Mouse (Mus musculus) midbrain, postnatal 0 days (tissue): ENCODE data around the gene Cnot1. TPM values are rescaled to one million over a fixed set of nuclear protein-coding genes. Genes with fewer than 3 reads are reported as not detected.
A peak's percentile ranks its signal among the peaks of the same experiment; 100 is the strongest.

ENCODE experiments used
- ATAC-seq: fragments of 200-750 bp; cut with Nextera tagmentation; 2 replicates; pipeline ENCODE4 v1.8.0; 2017; ENCODE audit warnings: moderate number of reproducible peaks, mild to moderate bottlenecking, moderate TSS enrichment, moderate library complexity; ENCODE audit not compliant: low FRiP score
- DNase-seq: peaks from one replicate; pipeline ENCODE4 v3.0.0-alpha.2; 2015; ENCODE audit warnings: low spot score
- H3K27ac ChIP-seq: fragments of 300-500 bp; sonication (generic); 2 replicates; pipeline ENCODE4 v1.5.1; 2014; ENCODE audit warnings: low read depth, mild to moderate bottlenecking, low read length, mixed read lengths
- H3K27me3 ChIP-seq: fragments of 300-500 bp; sonication (generic); 2 replicates; pipeline ENCODE4 v1.6.1; 2014; ENCODE audit warnings: low read length, control low read depth, mixed read lengths; ENCODE audit not compliant: insufficient read depth
- H3K36me3 ChIP-seq: fragments of 300-500 bp; sonication (generic); 2 replicates; pipeline ENCODE4 v1.6.1; 2014; ENCODE audit warnings: low read length, control low read depth, mixed read lengths; ENCODE audit not compliant: insufficient read depth
- H3K4me1 ChIP-seq: fragments of 300-500 bp; sonication (generic); 2 replicates; pipeline ENCODE4 v1.6.1; 2014; ENCODE audit warnings: mild to moderate bottlenecking, control low read depth, antibody characterized with exemption, low read length, mixed read lengths; ENCODE audit not compliant: insufficient read depth
- H3K4me2 ChIP-seq: fragments of 300-500 bp; sonication (generic); 2 replicates; pipeline ENCODE4 v1.6.1; 2014; ENCODE audit warnings: low read depth, mild to moderate bottlenecking, low read length, mixed read lengths; ENCODE audit not compliant: poor library complexity, severe bottlenecking
- H3K4me3 ChIP-seq: fragments of 300-500 bp; sonication (generic); 2 replicates; pipeline ENCODE4 v1.5.1; 2014; ENCODE audit warnings: low read depth, mild to moderate bottlenecking, low read length, moderate library complexity
- H3K9ac ChIP-seq: fragments of 300-500 bp; sonication (generic); replicated peaks from 2 replicates; pipeline ENCODE4 v1.6.1; 2014; ENCODE audit warnings: mild to moderate bottlenecking, low read length, moderate library complexity, mixed read lengths; ENCODE audit not compliant: poor library complexity, severe bottlenecking
- H3K9me3 ChIP-seq: fragments of 300-500 bp; sonication (generic); 2 replicates; pipeline ENCODE4 v1.6.1; 2016; ENCODE audit warnings: low read length, control low read depth
- CTCF ChIP-seq: IDR thresholded peaks from 2 replicates; pipeline ENCODE4 v1.5.1; 2016; ENCODE audit warnings: antibody characterized with exemption, mild to moderate bottlenecking
- WGBS: fragments of 180-500 bp; shearing (Covaris S2); extraction: QIAGEN DNeasy Blood & Tissue Kit; methylation state at CpG from one replicate; pipeline ENCODE4 v1.1.7; 2014; 5-methylcytosine and 5-hydroxymethylcytosine counted together
- polyA plus RNA-seq: library from polyadenylated mRNA; unstranded; fragments of >200 nt; fragmentation: Nextera tagmentation; extraction: Ambion mirVana; gene quantifications from 2 replicates; pipeline ENCODE4 v1.2.1, GENCODE M21; 2015
- total RNA-seq: library from RNA; depleted of rRNA; stranded (reverse); fragments of >200 nt; gene quantifications from 2 replicates; pipeline ENCODE4 v1.2.3, GENCODE M21; 2014

Cnot1 gene
- total and polyA plus RNA-seq, 2 experiments from 2014 or later, result 26.9 to 177 TPM

DNA sequence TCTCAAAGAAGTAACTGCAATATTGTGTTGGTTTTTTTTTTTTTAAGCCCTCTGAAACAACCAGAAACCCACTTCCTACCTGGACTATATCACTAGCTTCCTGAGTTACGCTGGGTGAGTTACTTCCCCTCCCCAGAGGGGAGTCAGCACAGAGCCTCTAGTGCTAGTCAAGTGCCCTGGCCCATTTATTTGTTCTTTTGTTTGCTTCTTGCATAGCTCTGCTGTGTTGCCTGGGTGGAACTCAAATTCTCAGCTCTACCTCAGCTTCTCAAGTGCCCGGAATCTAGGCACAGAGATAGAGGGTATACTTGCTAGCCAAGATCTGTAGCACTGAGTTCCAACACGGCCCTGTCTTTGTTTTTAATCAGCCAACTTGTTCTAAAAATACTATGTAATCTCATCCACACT lies 2.9 kb upstream of the Cnot1 start:
- Histone ChIP-seq H3K9ac (no peak overlapping the region), H3K4me3 (no peak overlapping the region), H3K27ac (no peak overlapping the region), H3K9me3 (no peaks in the 10 kb centered on the region), H3K27me3 (no peaks in the 10 kb centered on the region), H3K4me2 (no peak overlapping the region), H3K4me1 (0 out of 2 replicates have a peak, but pooled peaks cover 6% of the 10 kb centered on the region), H3K36me3 (no peaks in the 10 kb centered on the region)
- WGBS, result 60% methylated on average over 3 of the region's 3 CpGs
- DNase-seq, result no peak
- no peak for TF ChIP-seq CTCF
- ATAC-seq, result no peak

DNA sequence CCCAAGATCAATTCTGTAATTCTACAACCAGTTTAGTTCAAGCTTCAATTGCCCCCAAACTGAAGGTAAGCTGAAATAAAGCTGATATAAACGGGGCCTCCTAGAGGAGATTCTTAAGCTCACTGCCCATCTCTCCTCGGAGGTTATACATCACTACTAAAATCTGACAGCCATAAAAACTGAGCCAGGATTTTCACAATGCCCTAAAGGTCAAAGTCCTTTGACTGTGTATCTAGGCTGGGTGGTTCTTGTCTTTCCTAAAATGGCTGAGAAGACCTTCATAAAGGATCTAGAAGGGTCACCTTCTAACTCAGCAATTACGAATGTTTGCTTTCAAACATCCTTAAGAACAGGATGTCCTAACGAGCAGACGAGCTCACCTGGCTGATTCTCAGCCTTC lies 1.9 kb upstream of the Cnot1 start:
- Histone ChIP-seq H3K9ac (no peak overlapping the region), H3K27me3 (no peaks in the 10 kb centered on the region), H3K36me3 (no peaks in the 10 kb centered on the region), H3K4me3 (no peak overlapping the region), H3K4me2 (no peak overlapping the region), H3K9me3 (no peaks in the 10 kb centered on the region), H3K27ac (no peak overlapping the region), H3K4me1 (0 out of 2 replicates have a peak, but pooled peaks cover 6% of the 10 kb centered on the region)
- TF ChIP-seq CTCF, result no peak
- ATAC-seq, result no peak
- DNase-seq, result no peak
- 88% methylated on average over 5 of the region's 5 CpGs for WGBS

DNA sequence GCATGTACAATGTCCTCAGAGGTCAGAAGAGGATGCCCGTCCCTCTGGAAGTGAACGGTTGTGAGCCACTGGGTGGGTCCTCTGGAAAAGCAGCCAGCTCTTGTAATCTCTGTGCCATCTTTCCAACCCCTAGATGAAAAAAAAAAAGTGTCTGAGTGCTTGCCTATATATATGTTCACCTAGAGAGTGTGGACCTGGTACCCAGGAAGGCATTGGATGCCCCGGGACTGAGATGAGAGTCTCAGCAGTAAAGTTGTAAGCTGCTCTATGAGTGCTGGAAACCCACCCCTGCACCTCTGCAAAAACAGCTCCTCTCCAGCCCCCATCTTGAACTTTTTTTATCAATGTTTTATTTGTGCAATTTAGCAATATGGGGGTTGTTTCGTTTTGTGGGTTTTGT lies 1.4 kb upstream of the Cnot1 start:
- no peaks in the 10 kb centered on the region for H3K9me3 ChIP-seq
- no peak for ATAC-seq

DNA sequence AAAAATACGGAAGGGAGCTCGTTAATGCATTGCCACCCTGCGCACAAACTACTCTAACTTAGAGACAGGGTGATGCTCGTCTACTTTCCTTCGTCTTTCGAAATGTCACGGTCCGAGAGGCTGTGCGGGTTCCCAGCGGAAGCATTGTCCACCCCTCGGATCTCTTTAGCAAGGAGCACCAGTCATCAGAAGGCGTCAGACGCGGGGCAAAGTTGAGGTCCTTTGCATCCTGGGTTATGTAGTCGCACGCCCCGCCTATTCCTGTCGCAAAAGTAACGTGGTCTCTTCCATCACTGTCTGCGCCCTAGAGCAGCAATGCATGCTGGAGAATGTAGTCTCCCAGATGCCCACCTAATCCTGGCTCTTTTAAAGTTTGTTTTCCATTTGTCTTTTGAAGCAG lies 597 bp upstream of the Cnot1 start:
- peak overlapping the region; percentile 99 for H3K4me3 ChIP-seq
- WGBS, result under 1% methylated on average over 20 of the region's 20 CpGs
- H3K9me3 ChIP-seq, result no peaks in the 10 kb centered on the region
- peak overlapping the region; percentile 93 for H3K27ac ChIP-seq
- peak overlapping the region; percentile 52 for H3K4me2 ChIP-seq
- TF ChIP-seq CTCF, result no peak
- ATAC-seq (peak; percentile 96), DNase-seq (peak; percentile 98)
- H3K9ac ChIP-seq, result peak overlapping the region; percentile 65
- H3K36me3 ChIP-seq, result no peaks in the 10 kb centered on the region
- H3K4me1 ChIP-seq, result 0 out of 2 replicates have a peak, but pooled peaks cover 6% of the 10 kb centered on the region
- H3K27me3 ChIP-seq, result no peaks in the 10 kb centered on the region

More for the DNA sequence above, 1.4 kb upstream of the Cnot1 start:
- H3K9ac ChIP-seq, result no peak overlapping the region
- no peak overlapping the region for H3K4me2 ChIP-seq
- no peak overlapping the region for H3K4me3 ChIP-seq
- no peak overlapping the region for H3K27ac ChIP-seq
- H3K4me1 ChIP-seq, result 0 out of 2 replicates have a peak, but pooled peaks cover 6% of the 10 kb centered on the region
- TF ChIP-seq CTCF, result no peak
- no peaks in the 10 kb centered on the region for H3K36me3 ChIP-seq
- no peak for DNase-seq
- H3K27me3 ChIP-seq, result no peaks in the 10 kb centered on the region
- WGBS, result 84% methylated on average over 4 of the region's 4 CpGs

DNA sequence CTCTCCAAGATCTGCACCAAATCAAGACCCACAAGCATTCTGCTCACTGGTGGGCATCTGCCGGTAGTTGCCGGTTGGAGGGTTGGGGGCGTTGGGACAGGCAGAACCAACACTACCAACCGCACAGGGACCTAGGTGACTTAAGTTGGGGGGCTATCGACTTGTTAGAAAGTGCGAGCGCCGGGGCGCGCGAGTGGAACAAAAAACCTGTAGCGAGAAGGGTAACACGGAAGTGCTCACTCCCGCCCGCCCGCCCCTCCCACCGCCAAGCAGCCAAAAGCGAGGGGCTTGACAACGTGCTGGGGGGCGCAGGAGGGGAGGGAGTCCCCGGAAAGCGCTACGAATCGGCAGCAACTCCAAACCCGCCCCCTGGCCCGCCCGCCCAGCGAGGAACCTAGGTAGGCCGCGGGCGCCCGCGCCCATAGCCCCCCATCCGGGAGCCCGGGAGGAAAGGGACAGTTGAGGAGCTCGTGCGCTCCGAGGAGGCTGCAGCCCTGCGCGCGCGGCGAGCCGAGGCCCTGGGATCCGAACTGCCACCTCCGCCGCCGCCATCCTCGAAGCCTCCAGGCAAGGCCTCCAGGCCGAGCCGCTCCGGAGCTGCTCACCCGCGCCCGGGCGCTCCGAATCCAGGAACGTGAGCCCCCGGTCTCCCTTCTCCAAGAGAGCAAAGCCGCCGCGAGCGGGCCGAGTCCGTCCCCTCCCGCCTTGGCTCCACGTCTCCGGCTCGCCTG lies 638 bp downstream of the Cnot1 start:
- ATAC-seq, result no peak

DNA sequence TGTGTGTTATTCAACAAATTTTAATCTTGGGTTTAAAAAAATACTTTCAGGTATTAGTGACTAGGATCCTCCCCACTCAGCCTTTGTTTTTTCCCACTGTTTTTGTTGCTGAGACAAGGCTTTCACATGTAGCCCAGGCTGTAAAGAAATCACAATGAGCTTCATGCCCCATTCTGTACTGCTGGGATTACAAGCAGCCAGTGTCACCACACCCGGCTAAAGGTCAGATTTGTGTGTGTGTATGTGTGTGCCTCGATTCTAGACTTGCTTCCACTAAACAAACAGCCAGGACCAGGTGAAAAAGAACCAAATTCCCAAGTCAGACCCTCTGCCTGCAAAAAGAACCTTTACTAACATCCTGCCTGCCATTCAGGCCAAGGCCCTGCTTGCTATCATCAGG lies 1.8 kb downstream of the Cnot1 start:
- peak overlapping the region; percentile 98; the same call in 1 of the 2 replicates for H3K9ac ChIP-seq
- H3K4me1 ChIP-seq, result 0 out of 2 replicates have a peak, but pooled peaks cover 6% of the 10 kb centered on the region
- peak overlapping the region; percentile 99 for H3K4me3 ChIP-seq
- H3K4me2 ChIP-seq, result peak overlapping the region; percentile 94
- ATAC-seq (no peak), DNase-seq (no peak)
- 54% methylated on average over 2 of the region's 2 CpGs for WGBS
- no peak for TF ChIP-seq CTCF
- H3K36me3 ChIP-seq, result 0 out of 2 replicates have a peak, but pooled peaks cover 3% of the 10 kb centered on the region
- no peak overlapping the region for H3K27ac ChIP-seq
- no peaks in the 10 kb centered on the region for H3K9me3 ChIP-seq
- H3K27me3 ChIP-seq, result no peaks in the 10 kb centered on the region

More for the DNA sequence above, 638 bp downstream of the Cnot1 start:
- H3K27ac ChIP-seq, result peak overlapping the region; percentile 85
- H3K36me3 ChIP-seq, result no peaks in the 10 kb centered on the region
- H3K9ac ChIP-seq, result peak overlapping the region; percentile 98
- WGBS, result under 1% methylated on average over 38 of the region's 69 CpGs
- peak overlapping the region; percentile 99 for H3K4me3 ChIP-seq
- TF ChIP-seq CTCF, result no peak
- 0 out of 2 replicates have a peak, but pooled peaks cover 6% of the 10 kb centered on the region for H3K4me1 ChIP-seq
- H3K9me3 ChIP-seq, result no peaks in the 10 kb centered on the region
- H3K27me3 ChIP-seq, result no peaks in the 10 kb centered on the region
- DNase-seq, result peak; percentile 9
- H3K4me2 ChIP-seq, result peak overlapping the region; percentile 94
